Mouse (Mus musculus) Muller cell, postnatal 12 days (primary cell): ENCODE data around the gene Thada.
"Not testable (repeated sequence)": the region's sequence is repeated elsewhere in the genome, so short reads cannot be mapped to it uniquely, and the experiment has no call there.

ENCODE experiments used
- DNase-seq: peaks from one replicate; pipeline ENCODE4 v3.0.0-alpha.2; 2015; ENCODE audit errors: inconsistent ontology term

Gene Thada

GRCm38 (mm10) chr17:84187727-84188373, 278.2 kb downstream of the Thada start, which contains the start of gene Zfp36l2:
Gene Zfp36l2 (minus strand): TSS chr17:84187947.
- DNase-seq: peak; percentile 99

GRCm38 (mm10) chr17:84187264-84187663, 278.7 kb downstream of the Thada start:
- DNase-seq: not testable (repeated sequence)

- peak; percentile 85 for DNase-seq
Observed at GRCm38 (mm10) chr17:84186451-84187202, 279.4 kb downstream of the Thada start.

GRCm38 (mm10) chr17:84185581-84186450, 280.2 kb downstream of the Thada start:
- DNase-seq: peak; percentile 85

- DNase-seq: peak; percentile 57
Observed at GRCm38 (mm10) chr17:84185011-84185411, 281.0 kb downstream of the Thada start.

- peak; percentile 94 for DNase-seq
Observed at GRCm38 (mm10) chr17:84183291-84183781, 282.7 kb downstream of the Thada start.

GRCm38 (mm10) chr17:84182311-84183271, 283.4 kb downstream of the Thada start:
- peak; percentile 87 for DNase-seq

- peak; percentile 37 for DNase-seq
Observed at GRCm38 (mm10) chr17:84181502-84182310, 284.3 kb downstream of the Thada start.

- peak; percentile 65 for DNase-seq
Observed at GRCm38 (mm10) chr17:84180715-84181501, 285.1 kb downstream of the Thada start.

- no peak for DNase-seq
Observed at GRCm38 (mm10) chr17:84179973-84180365, 286.0 kb downstream of the Thada start.

- DNase-seq: no peak
Observed at GRCm38 (mm10) chr17:84179026-84179972, 286.7 kb downstream of the Thada start.

- no peak for DNase-seq
Observed at GRCm38 (mm10) chr17:84177481-84177880, 288.5 kb downstream of the Thada start.

GRCm38 (mm10) chr17:84176446-84176845, 289.6 kb downstream of the Thada start:
- no peak for DNase-seq

- no peak for DNase-seq
Observed at GRCm38 (mm10) chr17:84175196-84175595, 290.8 kb downstream of the Thada start.

GRCm38 (mm10) chr17:84167377-84167776, 298.6 kb downstream of the Thada start:
- DNase-seq: no peak

- no peak for DNase-seq
Observed at GRCm38 (mm10) chr17:84166135-84166860, 299.7 kb downstream of the Thada start.

GRCm38 (mm10) chr17:84165735-84166134, 300.3 kb downstream of the Thada start:
- DNase-seq: no peak
